Mouse (Mus musculus) megakaryocyte, adult 5-6 weeks (primary cell): Measurements from ENCODE around the gene Tspan17. TPM values are rescaled to one million over a fixed set of nuclear protein-coding genes. Genes with fewer than 3 reads are reported as not detected.
A peak's percentile ranks its signal among the peaks of the same experiment; 100 is the strongest.
"Not testable (repeated sequence)": the region's sequence is repeated elsewhere in the genome, so short reads cannot be mapped to it uniquely, and the experiment has no call there.

Experiments
- ATAC-seq: 2 replicates; pipeline ENCODE4 v1.8.0; 2016; ENCODE audit warnings: mild to moderate bottlenecking, inconsistent platforms; ENCODE audit not compliant: poor library complexity, severe bottlenecking
- total RNA-seq, 2 experiments: library from RNA; stranded (forward) in 1 of 2; stranded (reverse) in 1 of 2; fragments of 153-499, 151-499 nt in 1 of 2; fragments of 221-1000, 200-1000 nt in 1 of 2; gene quantifications; 2 replicates each; pipeline versions ENCODE4 v1.2.3 to v1.2.4; 2015 to 2017

Tspan17 gene
- total RNA-seq, 2 experiments from 2014 or later = 6.7 to 10.1 TPM

DNA sequence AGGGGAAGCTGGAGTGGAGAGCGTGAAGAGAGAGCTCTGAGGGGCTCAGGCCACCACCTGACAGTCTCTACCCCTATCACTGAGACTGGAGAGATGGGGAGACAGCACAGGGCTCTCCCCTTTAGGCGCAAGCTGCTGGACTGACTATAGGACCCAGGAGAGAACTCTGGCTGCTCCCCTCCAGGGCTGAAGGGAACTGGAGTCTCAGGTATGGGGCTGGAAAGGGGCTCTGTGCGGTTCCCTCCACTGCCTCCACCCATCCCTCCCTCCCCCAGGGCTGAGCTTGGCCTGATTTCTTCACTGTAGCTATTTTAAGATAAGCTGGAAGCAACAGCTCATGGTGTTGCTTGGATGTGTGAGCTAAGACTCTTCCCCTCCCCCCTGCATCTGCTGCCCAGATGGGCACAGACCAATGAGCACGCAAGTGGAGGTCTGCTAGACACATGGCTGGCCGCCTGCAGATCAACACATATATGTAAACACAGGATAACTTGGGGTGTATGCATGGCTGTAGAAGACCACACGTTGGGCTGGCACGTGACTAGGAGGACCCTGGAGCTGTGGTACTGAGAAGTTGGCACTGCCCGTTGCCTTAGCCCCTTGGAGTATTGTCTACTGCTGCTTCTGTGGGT, 28.9 kb upstream of the Tspan17 start:
- ATAC-seq = no peak

DNA sequence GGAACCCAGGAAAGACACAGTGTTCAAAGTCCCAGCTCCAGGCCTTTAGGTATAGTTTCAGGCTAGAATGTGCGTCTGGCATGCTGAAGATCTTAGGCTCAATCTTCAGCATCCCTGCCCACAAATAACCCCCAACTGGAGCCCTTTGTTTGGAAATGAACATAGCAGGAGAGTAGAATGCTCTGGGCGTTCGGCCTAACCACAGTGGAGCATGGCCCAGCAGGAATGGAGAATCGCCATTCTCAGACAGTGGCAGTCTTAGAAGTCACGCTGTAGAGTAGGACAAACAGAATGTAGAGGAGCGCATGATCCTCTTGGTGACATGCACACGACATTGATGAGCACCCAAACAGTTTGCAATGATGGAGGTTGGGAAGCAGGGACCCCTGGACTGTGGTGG, 28.3 kb upstream of the Tspan17 start:
- ATAC-seq = no peak

DNA sequence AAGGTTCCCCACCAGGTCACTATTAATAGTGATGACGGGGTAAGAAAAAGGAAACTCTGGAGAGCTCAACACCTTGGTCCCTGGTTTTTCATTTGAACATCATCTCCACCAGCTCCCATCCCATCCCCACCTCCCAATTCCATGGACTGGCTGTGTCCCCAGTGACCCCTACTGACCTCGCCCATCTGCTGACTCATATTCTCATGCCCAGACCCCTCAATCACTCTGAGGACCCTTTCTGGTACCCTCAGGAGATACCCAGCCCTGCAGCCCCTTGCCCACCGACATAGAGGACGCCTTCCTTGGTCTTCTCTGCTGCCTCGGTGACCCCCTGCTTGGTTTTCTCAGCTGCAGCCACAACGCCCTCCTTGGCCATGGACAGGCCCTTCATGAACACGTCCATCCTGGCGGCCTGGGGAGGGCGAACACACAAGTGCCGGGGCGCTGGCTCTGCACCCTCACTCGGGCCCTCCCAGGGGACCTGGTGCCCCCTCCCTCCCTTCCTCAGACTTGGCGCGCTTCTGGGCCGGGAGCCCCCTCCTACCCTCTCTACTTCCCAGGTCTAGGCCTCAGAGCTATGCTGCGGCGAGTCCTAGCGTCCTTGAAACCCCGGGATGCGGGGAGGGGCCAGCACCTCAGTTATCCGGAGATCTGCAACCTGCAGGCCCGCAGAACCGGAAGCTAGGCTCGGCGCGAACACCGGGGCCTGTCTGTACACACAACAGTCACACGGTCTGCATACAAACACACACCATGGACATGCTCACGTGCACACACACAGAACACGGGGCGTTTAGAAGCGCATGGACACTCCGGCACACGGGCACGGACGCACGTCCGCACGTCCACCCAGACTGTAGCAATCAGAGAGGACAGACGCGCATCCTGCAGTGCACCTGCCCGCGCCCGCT, 23.6 kb upstream of the Tspan17 start:
- no peak for ATAC-seq

DNA sequence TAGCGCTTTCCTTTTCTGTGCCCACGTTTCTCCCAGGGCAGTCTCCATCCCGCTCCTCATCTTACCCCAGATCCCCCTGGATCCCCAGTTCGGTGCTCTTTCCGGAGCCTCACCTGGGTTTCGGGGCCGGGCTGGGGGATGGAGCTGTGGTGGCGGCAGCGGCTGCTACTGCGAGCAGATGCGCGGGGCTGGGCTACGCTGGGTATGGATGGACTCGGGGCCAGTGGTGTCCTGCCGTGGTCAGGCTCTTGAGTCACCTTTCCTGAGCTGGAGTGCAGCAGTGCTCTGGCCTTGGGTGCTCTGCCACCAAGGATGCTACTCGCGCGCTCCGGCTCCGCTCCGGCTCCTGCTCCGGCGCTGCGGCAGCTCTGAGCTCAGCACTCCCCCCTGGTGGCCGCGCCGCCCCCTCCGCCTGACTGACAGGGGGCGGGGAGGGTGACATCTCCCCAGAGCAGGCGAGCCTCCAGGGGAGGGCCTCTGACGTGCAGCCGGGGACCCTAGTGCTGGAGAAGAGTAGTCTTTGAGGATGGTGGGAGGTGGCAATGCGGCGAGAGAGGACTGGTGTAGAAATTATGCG, 22.9 kb upstream of the Tspan17 start, which contains the start of gene Sncb:
Gene Sncb (minus strand): TSS at position 404 of the 577 bp plus-strand sequence.
- ATAC-seq = peak; percentile 57; the same call in 1 of the 2 replicates

DNA sequence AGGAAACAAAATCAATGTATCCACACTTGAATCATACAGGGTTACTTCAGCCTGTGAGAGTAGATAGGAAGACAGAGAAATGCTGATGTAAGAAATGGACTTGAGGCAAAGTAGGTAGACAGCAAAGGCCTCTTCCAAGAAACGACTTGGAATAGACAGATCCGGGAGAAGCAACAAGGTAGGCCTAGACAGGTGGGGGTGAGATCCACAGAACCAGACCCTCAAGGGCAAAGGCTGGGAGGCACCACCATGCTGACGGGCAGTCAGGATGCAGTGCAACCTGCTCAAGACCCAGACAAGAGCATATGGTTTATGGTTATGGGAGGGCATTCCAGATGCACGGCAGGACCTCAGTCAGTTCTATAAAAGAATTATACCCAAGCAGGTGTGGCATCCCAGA, 22.2 kb upstream of the Tspan17 start:
- no peak for ATAC-seq

DNA sequence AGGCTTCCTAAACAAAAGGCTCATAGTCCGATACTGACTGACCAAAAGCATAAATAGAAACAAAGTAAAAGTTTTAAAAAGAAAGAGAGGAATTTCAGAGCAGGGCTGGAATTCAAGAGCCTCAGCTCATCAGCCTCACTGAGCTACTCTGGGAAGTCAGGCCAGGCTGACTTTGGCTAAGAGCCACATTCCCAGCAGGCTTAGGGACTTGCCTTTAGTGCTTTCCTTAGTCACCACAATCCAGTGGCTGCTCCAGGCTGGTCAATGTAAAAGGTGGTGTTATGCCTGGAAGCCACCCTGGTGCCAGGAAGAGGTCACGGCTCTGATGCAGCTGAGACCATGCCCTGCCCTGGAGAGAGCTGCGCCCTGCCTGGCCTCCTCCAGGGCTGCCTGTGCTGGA, 8.6 kb upstream of the Tspan17 start:
- no peak for ATAC-seq

DNA sequence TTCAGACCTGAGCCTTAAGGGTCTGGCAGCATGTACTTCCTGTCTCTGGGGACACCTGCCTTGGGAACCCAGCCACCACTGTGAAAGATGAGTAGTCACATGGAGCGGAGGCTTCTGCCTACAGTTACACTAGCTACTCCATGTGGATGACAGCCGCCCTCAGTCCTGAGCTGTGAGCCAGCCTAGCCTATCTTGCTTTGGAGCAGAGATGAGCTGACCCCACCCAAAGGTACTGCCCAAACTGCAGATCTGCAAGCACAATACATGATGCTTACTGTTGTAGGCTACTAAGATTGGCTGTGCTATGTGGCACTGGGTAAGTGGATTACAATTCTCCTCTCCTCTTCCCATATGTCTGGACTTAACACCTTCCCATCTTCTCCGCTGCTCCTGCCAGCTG, 8.1 kb upstream of the Tspan17 start:
- ATAC-seq = no peak

DNA sequence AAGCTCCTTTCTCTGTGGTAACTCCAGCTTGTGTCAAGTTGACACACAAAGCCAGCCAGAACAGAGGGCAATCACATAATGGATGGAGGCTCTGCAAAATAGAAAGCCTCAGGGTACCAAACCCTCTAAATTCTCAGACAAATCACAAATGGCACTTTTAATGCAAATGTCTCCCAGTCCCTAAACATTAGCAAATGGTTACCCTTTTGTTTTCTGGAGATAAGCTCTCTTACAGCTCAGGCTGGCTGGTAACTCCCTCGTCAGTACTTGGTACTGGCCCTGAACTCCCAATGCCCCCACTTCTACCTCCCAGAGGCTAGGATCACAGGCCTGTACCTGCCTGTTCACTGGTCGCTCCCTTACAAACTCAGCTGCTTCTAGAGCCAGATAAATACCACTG, 5.9 kb upstream of the Tspan17 start:
- ATAC-seq = no peak

DNA sequence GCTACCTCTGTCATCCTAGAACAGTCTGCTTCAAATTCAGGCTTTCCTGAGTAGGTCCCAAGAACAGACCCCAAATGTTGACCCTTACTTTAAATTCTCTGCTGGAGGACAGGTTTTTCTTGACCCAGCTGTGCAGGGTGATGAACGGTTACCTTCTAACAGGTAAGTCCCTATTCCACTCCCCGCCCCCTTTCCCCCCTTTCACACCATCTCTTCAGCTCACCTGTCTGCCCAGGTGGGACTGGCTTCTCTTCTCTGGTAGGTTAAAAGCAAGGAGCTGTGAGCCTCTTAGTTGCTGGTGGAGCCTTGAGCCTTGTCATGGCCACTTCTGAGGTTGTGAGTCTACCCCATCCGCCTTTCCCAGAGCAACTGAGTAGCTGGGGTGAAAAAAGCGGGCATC, 5.5 kb upstream of the Tspan17 start, which contains the start of gene Eif4e1b:
Gene Eif4e1b (plus strand): TSS at position 301 of the 400 bp plus-strand sequence.
- ATAC-seq = no peak

DNA sequence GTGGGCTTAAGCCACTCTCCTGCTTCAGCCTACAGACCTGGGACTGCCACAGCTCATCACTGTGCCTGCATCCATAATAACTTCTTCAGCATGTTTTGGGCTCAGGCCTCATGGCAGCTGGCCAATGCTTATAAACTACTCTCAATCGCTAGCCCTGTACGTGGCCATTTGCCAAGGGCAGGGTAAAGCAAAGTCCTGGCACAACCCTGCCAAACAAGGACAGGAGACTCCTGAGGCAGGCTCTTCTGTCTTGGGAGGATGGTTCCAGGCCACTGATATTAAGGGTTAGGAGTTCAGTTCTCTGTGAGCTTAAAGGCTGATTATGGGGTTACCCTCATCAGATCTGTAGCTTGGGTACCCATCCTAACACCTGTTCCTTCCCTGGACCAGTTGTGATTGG, 1.6 kb upstream of the Tspan17 start:
- ATAC-seq = not testable (repeated sequence)

DNA sequence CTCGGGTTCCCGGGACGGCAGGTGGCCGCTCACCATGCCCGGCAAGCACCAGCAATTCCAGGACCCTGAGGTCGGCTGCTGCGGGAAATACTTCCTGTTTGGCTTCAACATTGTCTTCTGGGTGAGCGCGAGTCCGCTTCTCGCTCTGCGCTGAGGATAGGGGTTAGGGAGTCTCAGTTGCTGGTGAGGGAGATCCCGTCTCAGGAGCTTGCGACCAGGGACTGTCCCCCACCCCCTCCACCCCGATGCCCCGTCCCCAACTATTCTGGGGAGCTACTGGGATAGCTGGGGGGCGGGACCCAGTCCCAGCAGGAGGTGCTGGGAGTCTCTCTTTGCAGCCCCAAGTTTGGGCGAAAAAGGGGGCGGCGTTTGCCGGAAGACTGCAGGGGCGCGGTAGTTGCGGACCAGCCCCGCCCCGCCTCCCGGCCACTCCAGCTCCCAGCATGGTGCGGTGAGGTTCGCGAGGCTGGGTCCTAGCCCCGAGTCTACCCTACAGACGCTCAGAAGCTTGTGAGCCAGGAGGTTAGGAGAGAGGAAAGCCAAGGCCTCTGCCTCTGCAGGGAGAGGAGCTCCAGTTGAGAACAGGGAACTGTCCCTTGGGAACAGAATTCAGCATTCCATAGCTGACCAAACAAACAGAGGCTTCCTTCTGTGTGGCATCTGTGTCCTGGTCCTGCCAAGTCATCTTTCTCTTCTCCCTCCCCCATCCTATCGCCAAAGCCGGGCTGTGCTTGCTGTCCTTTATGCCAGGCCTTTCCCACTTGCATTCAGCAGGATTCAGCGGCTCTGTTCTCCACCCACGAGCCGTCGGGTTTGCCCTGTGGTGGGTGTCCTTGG, 602 bp downstream of the Tspan17 start:
- ATAC-seq = 0 out of 2 replicates have a peak, but pooled peaks have one; percentile 0

DNA sequence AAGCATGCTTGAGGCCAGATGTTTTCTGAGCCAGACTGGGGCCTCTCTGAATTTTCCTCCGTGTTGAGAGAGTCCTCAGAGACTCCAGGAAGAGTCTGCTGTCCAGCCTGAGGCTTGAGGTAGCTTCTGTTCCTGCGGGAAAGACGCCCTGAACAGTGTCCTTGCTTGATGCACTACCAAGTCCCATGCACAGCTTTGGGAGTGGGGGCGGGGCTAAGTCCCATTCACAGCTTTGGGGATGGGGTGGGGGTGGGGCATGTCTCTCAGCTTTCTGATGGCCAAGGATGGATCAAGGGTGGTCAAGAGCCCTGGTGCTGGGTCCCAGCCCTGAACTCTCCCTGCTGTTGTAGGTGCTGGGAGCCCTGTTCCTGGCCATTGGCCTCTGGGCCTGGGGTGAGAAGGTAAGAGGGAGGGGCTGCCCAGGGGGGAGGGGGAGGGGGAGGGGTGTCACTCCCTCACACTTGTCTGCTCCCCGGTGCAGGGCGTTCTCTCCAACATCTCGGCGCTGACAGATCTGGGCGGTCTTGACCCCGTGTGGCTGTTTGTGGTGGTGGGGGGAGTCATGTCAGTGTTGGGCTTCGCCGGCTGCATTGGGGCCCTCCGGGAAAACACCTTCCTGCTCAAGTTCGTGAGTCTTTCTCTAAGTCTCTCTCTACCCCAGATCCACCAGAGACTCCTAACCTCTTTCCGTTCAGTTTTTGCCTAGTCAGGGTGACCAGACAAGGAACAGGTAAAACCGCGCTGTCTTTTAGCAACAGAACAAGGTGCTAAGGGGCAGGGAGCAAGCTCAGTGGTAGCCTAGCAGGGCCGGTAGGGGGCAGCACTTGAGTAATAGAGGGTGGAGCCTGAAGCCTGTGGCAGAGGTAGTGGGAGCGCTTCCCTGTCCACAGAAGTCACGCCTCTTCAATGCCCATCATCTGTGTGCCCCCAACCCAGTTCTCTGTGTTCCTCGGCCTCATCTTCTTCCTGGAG, 3.4 kb downstream of the Tspan17 start:
- ATAC-seq = no peak

DNA sequence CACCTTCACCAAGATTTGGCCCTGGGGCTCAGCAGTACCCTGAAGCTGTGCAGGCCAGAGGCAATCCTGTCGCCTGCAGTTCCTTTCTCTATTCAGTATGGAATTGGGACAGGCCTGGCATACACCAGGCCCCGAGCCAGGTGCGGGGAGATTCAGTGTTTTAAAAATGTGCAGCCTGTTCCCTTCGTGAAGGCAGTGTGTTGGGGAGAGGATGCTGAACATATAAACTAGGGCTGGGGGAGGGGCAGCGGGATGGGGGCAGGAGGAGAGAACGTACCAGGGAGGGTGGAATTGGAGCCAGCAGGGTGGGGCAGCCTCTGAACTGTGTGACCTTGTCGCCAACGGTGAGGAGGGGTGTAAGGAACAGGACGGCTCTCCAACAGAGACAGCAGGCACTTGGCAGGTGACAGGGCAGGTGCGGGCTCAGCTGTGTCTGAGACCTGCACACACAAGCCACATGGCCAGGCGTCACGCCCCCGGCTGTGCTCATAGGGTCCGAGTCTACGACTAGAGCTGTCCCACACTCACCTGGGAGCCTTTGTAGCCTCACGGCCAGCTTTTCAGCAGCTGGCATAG, 4.9 kb downstream of the Tspan17 start:
- ATAC-seq = no peak

DNA sequence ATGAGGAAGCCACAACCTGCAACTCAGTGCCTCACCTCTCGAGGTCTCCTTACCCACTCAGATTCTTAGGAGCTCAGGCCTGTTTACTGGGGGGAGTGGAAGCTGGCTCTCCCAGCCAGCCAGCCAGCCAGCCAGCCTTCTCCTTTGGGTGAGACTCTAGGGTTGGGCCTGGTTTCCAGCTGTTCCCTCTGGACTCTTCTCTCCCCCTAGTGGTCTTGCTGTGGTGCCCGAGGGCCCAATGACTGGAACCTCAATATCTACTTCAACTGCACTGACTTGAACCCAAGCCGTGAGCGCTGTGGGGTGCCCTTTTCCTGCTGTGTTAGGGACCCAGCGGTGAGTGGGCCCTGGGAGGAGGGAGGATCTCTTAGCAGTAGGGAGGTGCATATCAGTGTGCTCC, 5.7 kb downstream of the Tspan17 start:
- no peak for ATAC-seq

DNA sequence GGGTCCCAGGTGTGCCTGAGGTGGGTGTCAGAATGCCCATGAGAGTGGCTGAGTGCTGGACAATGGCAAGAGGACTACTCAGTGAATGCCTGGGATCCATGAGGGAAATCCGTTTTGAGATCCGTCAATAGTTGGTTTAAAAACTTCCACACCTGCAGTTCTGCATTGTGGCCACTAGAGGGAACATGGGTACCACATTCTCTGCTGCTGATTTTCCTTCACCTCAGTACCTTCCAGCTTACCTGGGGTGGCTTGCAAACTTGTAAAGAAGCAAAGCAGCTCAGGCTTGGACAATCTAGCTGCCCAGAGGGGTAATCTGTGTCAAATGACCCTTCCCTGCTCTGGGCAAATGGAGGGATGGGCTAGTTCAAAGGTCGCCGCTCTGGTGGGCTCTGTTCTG, 8.2 kb downstream of the Tspan17 start:
- ATAC-seq = 0 out of 2 replicates have a peak, but pooled peaks have one; percentile 57

DNA sequence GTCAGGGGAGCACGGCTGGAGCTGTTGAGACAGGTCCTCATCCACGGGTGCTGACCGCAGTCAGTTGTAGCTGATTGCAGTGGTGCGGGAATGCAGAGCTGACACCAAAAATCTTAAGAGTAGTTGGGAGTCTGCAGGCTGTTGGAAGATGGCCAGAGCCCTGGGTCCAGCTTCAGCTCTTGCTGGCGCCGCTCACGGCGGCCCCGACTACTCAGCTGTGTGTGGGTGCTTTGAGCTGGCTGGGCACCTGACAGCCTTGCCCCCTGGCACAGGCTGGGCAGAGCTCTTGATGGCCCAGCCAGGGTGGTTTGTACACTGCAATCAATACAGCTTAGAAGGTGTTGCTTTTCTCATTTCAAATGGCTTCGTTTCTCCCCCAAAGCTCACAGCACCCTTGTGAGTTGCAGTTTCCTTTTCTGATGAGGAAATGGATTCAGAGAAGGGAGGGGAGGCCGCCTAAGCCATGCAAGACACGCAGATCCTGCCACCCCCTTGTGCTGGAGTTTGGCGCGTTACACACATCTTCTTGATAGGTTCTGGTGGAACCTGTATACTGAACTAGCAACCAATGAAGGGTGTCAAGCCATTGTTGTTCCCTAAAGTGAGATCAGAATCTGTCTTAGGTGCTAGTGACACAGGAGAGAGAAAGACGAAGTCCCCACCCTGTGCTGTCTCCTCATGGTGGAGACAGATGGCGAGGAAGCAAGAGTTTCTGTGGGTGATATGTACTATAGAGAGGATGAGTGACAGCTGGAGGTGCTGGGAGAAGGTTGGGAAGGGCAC, 8.9 kb downstream of the Tspan17 start:
- ATAC-seq = no peak

DNA sequence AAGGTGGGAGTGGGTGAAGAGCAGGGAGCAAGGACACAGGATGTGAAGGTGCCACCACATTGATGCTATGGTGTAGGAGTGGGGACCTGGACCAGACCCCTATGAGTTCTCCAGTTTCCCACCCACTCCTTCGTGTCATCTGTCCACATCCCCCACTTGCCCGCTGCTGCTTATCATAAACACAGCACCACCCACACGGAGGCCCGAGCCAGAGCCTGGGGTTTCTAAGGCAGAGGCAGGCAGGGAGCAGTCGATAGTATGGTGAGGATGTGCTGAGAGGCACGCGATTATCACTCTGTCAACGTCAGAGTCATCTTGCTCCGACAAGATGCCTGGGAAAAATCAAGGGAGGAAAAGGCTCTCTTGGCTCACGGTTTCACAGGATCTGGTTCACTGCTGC, 9.6 kb downstream of the Tspan17 start:
- ATAC-seq = no peak

DNA sequence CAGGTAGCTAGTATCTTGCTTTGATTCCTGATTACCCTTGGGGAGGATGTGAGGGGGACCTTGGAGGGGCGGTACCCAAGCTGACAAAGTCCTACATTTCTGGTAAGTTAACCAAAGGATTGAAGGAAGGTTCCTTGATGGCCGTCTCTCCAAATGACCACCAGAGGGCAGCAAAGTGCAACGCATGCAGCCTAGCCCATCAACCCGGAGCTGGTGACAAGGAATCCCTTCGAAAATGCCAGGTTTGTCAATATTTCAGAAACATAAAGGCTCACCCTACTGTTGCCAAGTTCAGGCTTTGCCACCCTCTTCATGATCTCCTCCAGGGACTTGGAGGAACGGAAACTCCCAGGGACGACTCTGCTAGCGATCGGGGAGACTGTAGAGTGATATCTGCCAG, 10.5 kb downstream of the Tspan17 start:
- peak; percentile 73 for ATAC-seq
